Mouse (Mus musculus) intestine, postnatal 0 days (tissue): Measurements from ENCODE around the gene Dscaml1. TPM values are rescaled to one million over a fixed set of nuclear protein-coding genes. Genes with fewer than 3 reads are reported as not detected.

Experiments used
- ATAC-seq: fragments of 200-750 bp; cut with Nextera tagmentation; 2 replicates; pipeline ENCODE4 v1.8.0; 2017; ENCODE audit warnings: mild to moderate bottlenecking, moderate TSS enrichment, moderate library complexity
- H3K27ac ChIP-seq: fragments of 300-500 bp; sonication (generic); 2 replicates; pipeline ENCODE4 v1.5.1; 2014; ENCODE audit warnings: mild to moderate bottlenecking, low read depth, low read length, moderate library complexity
- H3K27me3 ChIP-seq: fragments of 300-500 bp; sonication (generic); replicated peaks from 2 replicates; pipeline ENCODE4 v1.6.1; 2014; ENCODE audit warnings: low read length, mixed read lengths; ENCODE audit not compliant: control insufficient read depth, insufficient read depth
- H3K36me3 ChIP-seq: fragments of 300-500 bp; sonication (generic); 2 replicates; pipeline ENCODE4 v1.6.1; 2014; ENCODE audit warnings: mild to moderate bottlenecking, moderate library complexity; ENCODE audit not compliant: control insufficient read depth, insufficient read depth
- H3K4me1 ChIP-seq: fragments of 300-500 bp; sonication (generic); replicated peaks from 2 replicates; pipeline ENCODE4 v1.6.1; 2014; ENCODE audit warnings: antibody characterized with exemption, low read length, mixed read lengths; ENCODE audit not compliant: control insufficient read depth, insufficient read depth
- H3K4me2 ChIP-seq: fragments of 300-500 bp; sonication (generic); replicated peaks from 2 replicates; pipeline ENCODE4 v1.6.1; 2014; ENCODE audit warnings: low read depth, mild to moderate bottlenecking, moderate library complexity
- H3K4me3 ChIP-seq: fragments of 300-500 bp; sonication (generic); 2 replicates; pipeline ENCODE4 v1.5.1; 2014; ENCODE audit warnings: low read depth, low read length
- H3K9ac ChIP-seq: fragments of 300-500 bp; sonication (generic); 2 replicates; pipeline ENCODE4 v1.6.1; 2014; ENCODE audit warnings: mild to moderate bottlenecking, low read depth, low read length
- H3K9me3 ChIP-seq: fragments of 300-500 bp; sonication (generic); 2 replicates; pipeline ENCODE4 v1.6.1; 2016; ENCODE audit warnings: mixed run types; ENCODE audit not compliant: control insufficient read depth
- CTCF ChIP-seq: sonication (generic); IDR thresholded peaks from 2 replicates; pipeline ENCODE4 v1.5.1; 2016; ENCODE audit warnings: low read depth, mild to moderate bottlenecking, control low read depth, antibody characterized with exemption, moderate library complexity
- WGBS: fragments of 180-500 bp; shearing (Covaris S2); extraction: QIAGEN DNeasy Blood & Tissue Kit; methylation state at CpG from one replicate; pipeline ENCODE4 v1.1.7; 2014; 5-methylcytosine and 5-hydroxymethylcytosine counted together
- polyA plus RNA-seq: library from polyadenylated mRNA; unstranded; fragments of >200 nt; fragmentation: Nextera tagmentation; extraction: Ambion mirVana; gene quantifications from 2 replicates; pipeline ENCODE4 v1.2.1, GENCODE M21; 2015

The Dscaml1 gene
- polyA plus RNA-seq, 1 experiment from 2014 or later: 0.09 TPM

- no peak for ATAC-seq
- Histone ChIP-seq H3K9ac (no peak overlapping the region), H3K4me1 (no peaks in the 10 kb centered on the region), H3K9me3 (no peaks in the 10 kb centered on the region), H3K4me3 (no peak overlapping the region), H3K36me3 (no peaks in the 10 kb centered on the region), H3K27me3 (no peaks in the 10 kb centered on the region), H3K4me2 (no peak overlapping the region), H3K27ac (no peak overlapping the region)
- TF ChIP-seq CTCF: no peak
- WGBS: 87% methylated on average over 4 of the region's 4 CpGs
These were observed 194.5 kb downstream of the Dscaml1 start for GRCm38 (mm10) chr9:45620920-45621319.

- 63% methylated on average over 6 of the region's 6 CpGs for WGBS
- Histone ChIP-seq H3K36me3 (no peaks in the 10 kb centered on the region), H3K27me3 (no peaks in the 10 kb centered on the region), H3K4me3 (no peak overlapping the region), H3K9ac (no peak overlapping the region), H3K27ac (no peak overlapping the region), H3K4me1 (no peaks in the 10 kb centered on the region), H3K9me3 (no peaks in the 10 kb centered on the region), H3K4me2 (no peak overlapping the region)
- no peak for TF ChIP-seq CTCF
- no peak for ATAC-seq
These were observed 199.5 kb downstream of the Dscaml1 start for GRCm38 (mm10) chr9:45625889-45626446.

- no peak for ATAC-seq
These were observed 206.1 kb downstream of the Dscaml1 start for GRCm38 (mm10) chr9:45632520-45632919.

GRCm38 (mm10) chr9:45633036-45633435 lies 206.6 kb downstream of the Dscaml1 start:
- TF ChIP-seq CTCF: no peak
- Histone ChIP-seq H3K4me2 (no peak overlapping the region), H3K9ac (no peak overlapping the region), H3K9me3 (no peaks in the 10 kb centered on the region), H3K36me3 (no peaks in the 10 kb centered on the region), H3K27me3 (no peaks in the 10 kb centered on the region), H3K4me1 (no peaks in the 10 kb centered on the region), H3K4me3 (no peak overlapping the region), H3K27ac (no peak overlapping the region)
- WGBS: 27% methylated on average over 2 of the region's 2 CpGs
- ATAC-seq: no peak

More at GRCm38 (mm10) chr9:45632520-45632919, 206.1 kb downstream of the Dscaml1 start:
- Histone ChIP-seq H3K27ac (no peak overlapping the region), H3K4me1 (no peaks in the 10 kb centered on the region), H3K9me3 (no peaks in the 10 kb centered on the region), H3K27me3 (no peaks in the 10 kb centered on the region), H3K4me3 (no peak overlapping the region), H3K36me3 (no peaks in the 10 kb centered on the region), H3K4me2 (no peak overlapping the region), H3K9ac (no peak overlapping the region)
- no peak for TF ChIP-seq CTCF
- 44% methylated on average over 10 of the region's 10 CpGs for WGBS

GRCm38 (mm10) chr9:45634978-45635377 lies 208.6 kb downstream of the Dscaml1 start:
- ATAC-seq: no peak
- 57% methylated on average over 4 of the region's 4 CpGs for WGBS
- Histone ChIP-seq H3K9ac (no peak overlapping the region), H3K36me3 (no peaks in the 10 kb centered on the region), H3K4me3 (no peak overlapping the region), H3K4me1 (no peaks in the 10 kb centered on the region), H3K27ac (no peak overlapping the region), H3K9me3 (no peaks in the 10 kb centered on the region), H3K27me3 (no peaks in the 10 kb centered on the region), H3K4me2 (no peak overlapping the region)
- no peak for TF ChIP-seq CTCF

GRCm38 (mm10) chr9:45637346-45637745 lies 210.9 kb downstream of the Dscaml1 start:
- H3K27ac ChIP-seq: no peak overlapping the region
- H3K4me3 ChIP-seq: no peak overlapping the region
- no peak for TF ChIP-seq CTCF
- no peaks in the 10 kb centered on the region for H3K9me3 ChIP-seq
- H3K9ac ChIP-seq: no peak overlapping the region
- no peaks in the 10 kb centered on the region for H3K36me3 ChIP-seq
- no peak overlapping the region for H3K4me2 ChIP-seq
- 33% methylated on average over 1 of the region's 1 CpGs for WGBS
- no peaks in the 10 kb centered on the region for H3K4me1 ChIP-seq
- no peak for ATAC-seq
- H3K27me3 ChIP-seq: no peaks in the 10 kb centered on the region
